Mouse (Mus musculus): ENCODE measurements around the gene Mdm4. TPM values are rescaled to one million over a fixed set of nuclear protein-coding genes. Genes with fewer than 3 reads are reported as not detected.
A peak's percentile ranks its signal among the peaks of the same experiment; 100 is the strongest.
"Not testable (repeated sequence)": the region's sequence is repeated elsewhere in the genome, so short reads cannot be mapped to it uniquely, and the experiment has no call there.

Gene Mdm4
- polyA plus RNA-seq, 3 experiments from 2014 or later, result 94.1 to 139 (median 98.6) TPM

DNA sequence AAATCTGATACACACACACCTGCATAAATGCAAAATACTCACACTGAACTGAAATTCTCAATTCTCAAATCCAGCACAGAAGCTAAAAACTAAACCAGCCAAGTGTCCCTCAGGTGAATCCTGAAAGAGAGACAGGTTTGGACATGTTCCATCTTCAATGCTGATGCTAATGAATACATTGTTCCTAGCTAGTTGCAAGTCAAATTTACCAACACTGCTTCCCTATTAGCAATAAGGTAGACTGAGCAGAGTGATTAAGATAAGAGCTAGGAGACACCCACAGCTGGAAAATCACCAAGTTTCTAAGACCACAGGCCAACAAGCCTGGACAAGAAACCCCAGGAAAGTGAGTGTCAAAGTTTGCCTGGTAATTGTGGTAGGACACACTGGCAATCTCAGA is 11.0 kb downstream of the Mdm4 start:
- no peak for ATAC-seq

DNA sequence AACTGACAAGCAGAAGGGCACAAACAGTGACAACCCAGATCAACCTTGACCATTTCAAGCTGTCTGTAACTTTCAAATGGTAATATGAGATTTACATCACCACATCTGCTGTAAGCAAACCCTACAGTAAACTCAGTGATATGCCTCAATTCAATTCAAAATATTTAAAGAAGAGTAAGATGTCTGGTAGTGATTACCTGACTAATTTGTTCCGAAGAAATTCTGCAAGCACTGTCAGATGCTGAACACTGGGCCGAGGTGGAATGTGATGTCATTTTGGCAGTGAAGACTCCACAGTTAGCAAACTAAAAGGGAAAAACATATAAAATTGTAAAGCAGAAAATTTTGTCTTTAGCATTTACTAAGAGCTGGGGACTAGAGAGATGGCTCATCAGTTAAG is 11.8 kb downstream of the Mdm4 start:
- ATAC-seq, result peak; percentile 46

GRCm38 (mm10) chr1:133016775-133017428 is 13.5 kb downstream of the Mdm4 start:
- ATAC-seq, result no peak

- no peak for ATAC-seq
These were observed 16.2 kb downstream of the Mdm4 start for GRCm38 (mm10) chr1:133014196-133014595.

DNA sequence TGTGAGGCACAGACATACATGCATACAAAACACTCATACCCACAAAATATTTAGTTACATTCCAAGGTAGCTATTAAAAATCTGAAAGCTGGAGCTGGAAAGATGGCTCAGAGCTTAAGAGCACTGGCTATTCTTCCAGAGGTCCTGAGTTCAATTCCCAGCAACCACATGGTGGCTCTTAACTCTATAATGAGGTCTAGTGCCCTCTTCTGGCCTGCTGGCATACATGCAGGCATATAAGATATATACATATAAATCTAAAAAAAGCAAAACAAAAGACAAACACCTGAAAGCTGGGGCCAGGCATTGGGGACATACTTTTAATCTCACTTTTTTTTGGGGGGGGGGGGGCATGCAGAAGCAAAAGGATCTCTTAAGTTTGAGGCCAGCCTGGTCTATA is 17.0 kb downstream of the Mdm4 start:
- no peak for ATAC-seq

DNA sequence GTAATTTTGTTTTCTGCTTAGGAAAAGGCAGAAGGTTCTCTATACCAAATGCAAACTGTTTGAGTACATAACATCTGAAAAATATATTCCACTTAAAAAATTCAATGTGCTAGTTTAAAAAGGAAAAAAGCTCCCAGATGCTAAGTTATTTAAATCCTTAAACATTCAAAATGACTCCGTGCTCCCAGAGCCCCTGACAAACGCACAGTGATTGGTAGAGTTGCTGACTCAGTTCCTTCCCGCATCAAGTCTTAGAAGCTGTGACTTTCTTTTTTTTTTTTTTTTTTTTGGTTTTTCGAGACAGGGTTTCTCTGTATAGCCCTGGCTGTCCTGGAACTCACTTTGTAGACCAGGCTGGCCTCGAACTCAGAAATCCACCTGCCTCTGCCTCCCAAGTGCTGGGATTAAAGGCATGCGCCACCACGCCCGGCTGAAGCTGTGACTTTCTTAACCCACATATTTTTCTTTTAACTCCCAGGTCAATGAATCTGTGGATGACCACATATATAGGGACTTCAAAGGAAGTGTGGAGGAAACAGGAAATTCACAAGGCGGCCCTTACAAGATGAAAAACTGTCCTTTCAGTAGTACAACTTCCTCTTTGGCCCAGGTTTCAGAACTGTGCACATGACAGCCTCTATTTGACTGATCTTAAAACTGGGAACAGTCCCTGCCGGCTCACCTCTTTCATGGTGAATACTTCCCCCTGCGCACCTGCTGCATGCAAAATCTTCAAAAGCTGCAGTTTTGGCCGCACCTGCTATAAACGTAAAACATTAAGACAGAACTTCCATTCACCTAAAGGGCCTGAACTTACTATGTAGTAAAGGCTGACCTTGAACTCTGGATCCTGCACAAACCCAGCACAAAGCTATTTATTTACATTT is 18.2 kb downstream of the Mdm4 start:
- ATAC-seq, result no peak

- ATAC-seq, result no peak
These were observed 23.8 kb downstream of the Mdm4 start for GRCm38 (mm10) chr1:133006571-133006970.

- no peak for ATAC-seq
These were observed 30.0 kb downstream of the Mdm4 start for GRCm38 (mm10) chr1:133000347-133000746.

DNA sequence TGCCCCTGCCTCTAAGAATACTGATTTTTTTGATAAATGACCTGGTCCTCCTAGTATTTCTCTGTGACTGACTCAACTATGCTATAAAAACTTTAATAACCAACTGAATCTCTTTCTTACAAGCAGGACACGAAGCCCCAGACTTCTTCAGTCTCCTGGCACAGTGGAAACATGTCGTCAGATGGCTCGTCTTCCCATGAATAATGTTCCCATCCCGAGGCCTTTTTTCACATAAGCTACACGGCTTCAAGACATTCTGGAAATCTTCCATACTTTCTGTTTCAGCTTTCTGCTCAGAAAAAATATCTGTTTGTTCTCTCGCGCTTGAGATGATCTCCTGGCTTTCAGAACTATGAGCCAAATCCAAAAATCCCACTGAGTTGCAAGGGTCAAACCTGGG is 38.8 kb downstream of the Mdm4 start:
- no peak for ATAC-seq

DNA sequence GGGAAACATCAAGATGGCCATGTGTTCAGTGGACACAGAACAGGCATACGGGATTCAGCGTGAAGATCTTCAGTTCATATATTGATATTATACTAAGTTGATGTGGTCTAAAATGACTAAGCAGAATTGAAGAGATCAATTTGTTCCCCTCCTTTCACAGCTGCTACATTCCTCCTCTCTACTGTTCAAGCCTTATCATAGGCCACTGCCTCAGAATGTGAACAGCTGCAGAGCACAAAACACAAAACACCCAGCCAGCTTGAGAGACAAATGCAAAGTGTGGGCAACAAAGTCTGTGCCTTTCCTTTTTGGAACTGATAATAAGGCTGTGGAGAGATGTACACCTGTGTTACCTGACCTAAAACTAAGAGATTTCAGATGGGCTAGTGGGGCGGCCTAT is 39.6 kb downstream of the Mdm4 start:
- ATAC-seq, result no peak

GRCm38 (mm10) chr1:132988556-132989459 is 41.6 kb downstream of the Mdm4 start:
- not testable (repeated sequence) for ATAC-seq

DNA sequence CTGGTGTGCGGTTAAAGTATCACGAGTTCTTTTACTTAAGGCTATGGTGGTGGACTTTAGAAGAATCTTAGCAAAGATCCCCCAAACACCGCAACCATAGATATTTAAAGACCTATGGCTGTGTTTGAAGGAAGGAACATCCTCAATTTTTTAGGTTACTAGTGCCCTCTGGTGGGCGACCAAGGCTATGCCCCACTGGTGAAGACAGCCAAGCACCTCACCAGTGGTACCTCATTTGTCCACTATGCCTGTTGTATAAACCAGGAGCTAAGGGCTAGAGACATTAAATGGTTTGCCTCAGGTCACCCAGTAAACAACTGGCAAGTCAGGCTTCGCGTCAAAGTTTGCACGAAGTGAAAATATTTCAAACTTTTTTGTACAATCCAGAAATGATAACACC is 47.6 kb downstream of the Mdm4 start:
- peak; percentile 71 for ATAC-seq

GRCm38 (mm10) chr1:132981232-132981631 is 49.1 kb downstream of the Mdm4 start:
- ATAC-seq, result no peak

GRCm38 (mm10) chr1:132977402-132977801 is 53.0 kb downstream of the Mdm4 start:
- ATAC-seq, result no peak

GRCm38 (mm10) chr1:132968659-132969058 is 61.7 kb downstream of the Mdm4 start:
- ATAC-seq, result no peak

DNA sequence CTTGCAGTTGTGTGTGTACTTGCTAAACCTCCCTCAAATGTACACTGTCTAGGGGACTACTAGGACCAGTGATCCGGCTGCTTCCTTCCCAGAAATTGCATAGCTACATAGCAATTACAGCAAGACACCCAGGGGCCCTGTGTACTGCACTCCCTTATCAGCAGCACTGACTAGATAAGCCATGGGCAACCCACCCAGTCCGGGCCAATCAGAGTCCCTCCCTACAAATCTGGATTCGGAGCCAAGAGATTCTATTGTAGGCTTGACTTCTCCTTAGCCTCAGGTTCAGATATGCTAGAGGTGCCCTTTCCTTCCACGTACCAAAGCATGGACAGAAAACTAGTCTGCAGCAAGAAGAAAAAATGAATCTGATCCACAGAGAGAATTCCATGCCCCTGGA is 65.7 kb downstream of the Mdm4 start:
- no peak for ATAC-seq

- ATAC-seq, result no peak
These were observed 66.3 kb downstream of the Mdm4 start for GRCm38 (mm10) chr1:132964106-132964505.

- no peak for ATAC-seq
These were observed 68.6 kb downstream of the Mdm4 start for GRCm38 (mm10) chr1:132961751-132962150.

- no peak for ATAC-seq
These were observed 73.6 kb downstream of the Mdm4 start for GRCm38 (mm10) chr1:132956809-132957208.

DNA sequence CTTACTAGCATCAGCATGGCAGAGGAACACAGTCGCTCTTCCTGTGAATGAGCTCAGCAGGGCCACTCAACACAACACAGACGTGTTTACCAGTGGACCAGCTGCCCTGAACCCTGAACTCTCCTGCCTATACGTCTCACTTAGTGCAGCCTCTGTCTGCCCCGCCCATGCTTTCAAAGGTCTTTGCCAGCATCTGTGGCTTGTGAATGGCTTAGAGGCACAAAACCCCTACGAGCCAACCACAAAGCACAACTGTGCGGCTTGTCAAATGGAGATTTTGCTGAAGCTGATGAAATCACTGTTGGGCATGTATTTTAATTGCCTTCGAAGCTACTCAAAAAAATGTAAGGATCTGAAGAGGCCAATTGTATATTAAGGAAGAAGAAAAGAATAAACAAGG is 82.5 kb downstream of the Mdm4 start:
- ATAC-seq, result no peak

DNA sequence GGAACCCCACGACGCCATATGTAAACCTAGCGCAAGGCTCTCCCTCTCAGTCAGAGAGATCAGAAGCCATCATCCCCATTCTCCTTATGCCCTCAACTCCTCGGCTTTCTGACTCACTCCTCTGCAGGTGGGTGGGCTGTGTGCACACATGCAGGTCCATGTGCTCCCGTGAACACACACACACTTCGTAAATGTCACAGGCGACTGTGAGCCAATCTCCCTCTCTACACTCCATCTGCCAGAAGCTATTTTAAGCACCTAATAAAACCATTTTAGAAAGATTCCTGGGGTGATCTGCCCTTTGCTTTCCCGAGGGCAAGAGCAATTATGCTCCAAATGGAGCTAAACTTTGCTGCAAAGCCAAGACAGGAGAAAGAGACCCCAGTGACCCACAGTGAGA is 84.5 kb downstream of the Mdm4 start:
- ATAC-seq, result no peak

- ATAC-seq, result no peak
These were observed 91.4 kb downstream of the Mdm4 start for GRCm38 (mm10) chr1:132938975-132939374.

Data from inflammation-experienced regulatory T-cells, adult 6 months (primary cell).